Mouse (Mus musculus) liver, adult 2 months (tissue): ENCODE data around the gene Rab11a.

Source experiments
- CTCF ChIP-seq: fragments of 200-500 bp; IDR thresholded peaks from 2 replicates; pipeline ENCODE4 v1.5.1; 2011; ENCODE audit warnings: low read depth, low read length, control low read depth
- POLR2A ChIP-seq: fragments of 200-500 bp; IDR thresholded peaks from 2 replicates; pipeline ENCODE4 v1.6.1; 2011; ENCODE audit warnings: low read length, control low read depth; ENCODE audit not compliant: insufficient read depth; ENCODE audit errors: extremely low read depth

GRCm38 (mm10) chr9:64784841-64785240 lies 47.3 kb upstream of the Rab11a start:
- TF ChIP-seq CTCF (peak; percentile 94), POLR2A (no peak)
